Mouse (Mus musculus) liver, adult 2 months (tissue): ENCODE data around the gene Cmtr1. TPM values are rescaled to one million over a fixed set of nuclear protein-coding genes. Genes with fewer than 3 reads are reported as not detected.

Experiments used
- DNase-seq: peaks from one replicate; pipeline ENCODE4 v3.0.0-alpha.2; 2011; ENCODE audit warnings: low read depth, low spot score; ENCODE audit errors: extremely low read depth
- H3K27ac ChIP-seq: fragments of 200-500 bp; replicated peaks from 2 replicates; pipeline ENCODE4 v1.5.1; 2012; ENCODE audit warnings: low read depth, mild to moderate bottlenecking, control low read depth, inconsistent platforms, low read length; ENCODE audit not compliant: insufficient read depth
- H3K27me3 ChIP-seq: fragments of 200-500 bp; 2 replicates; pipeline ENCODE4 v1.6.1; 2012; ENCODE audit warnings: mild to moderate bottlenecking, moderate library complexity, low read length, inconsistent platforms; ENCODE audit not compliant: control insufficient read depth, insufficient read depth
- H3K36me3 ChIP-seq: fragments of 200-500 bp; 2 replicates; pipeline ENCODE4 v1.6.1; 2012; ENCODE audit warnings: low read length, inconsistent platforms; ENCODE audit not compliant: control insufficient read depth, insufficient read depth
- H3K4me1 ChIP-seq: fragments of 200-500 bp; 2 replicates; pipeline ENCODE4 v1.6.1; 2011; ENCODE audit warnings: low read length; ENCODE audit not compliant: control insufficient read depth, insufficient read depth
- H3K4me3 ChIP-seq: fragments of 200-500 bp; 2 replicates; pipeline ENCODE4 v1.5.1; 2011; ENCODE audit warnings: low read depth, mild to moderate bottlenecking, control low read depth, low read length, moderate library complexity; ENCODE audit not compliant: insufficient read depth
- H3K79me2 ChIP-seq: fragments of 200-500 bp; 2 replicates; pipeline ENCODE4 v1.6.1; 2012; ENCODE audit warnings: inconsistent platforms, mild to moderate bottlenecking, low read length, moderate library complexity; ENCODE audit not compliant: control insufficient read depth, insufficient read depth
- H3K9ac ChIP-seq: fragments of 200-500 bp; 2 replicates; pipeline ENCODE4 v1.6.1; 2012; ENCODE audit warnings: low read depth, mild to moderate bottlenecking, control low read depth, inconsistent platforms, low read length
- CTCF ChIP-seq: fragments of 200-500 bp; IDR thresholded peaks from 2 replicates; pipeline ENCODE4 v1.5.1; 2011; ENCODE audit warnings: low read depth, low read length, control low read depth
- POLR2A ChIP-seq: fragments of 200-500 bp; IDR thresholded peaks from 2 replicates; pipeline ENCODE4 v1.6.1; 2011; ENCODE audit warnings: low read length, control low read depth; ENCODE audit not compliant: insufficient read depth; ENCODE audit errors: extremely low read depth
- WGBS: fragments of 180-500 bp; shearing (Covaris S2); methylation state at CpG from one replicate; pipeline ENCODE4 v1.1.7; 2018; 5-methylcytosine and 5-hydroxymethylcytosine counted together
- polyA plus RNA-seq: library from polyadenylated mRNA; depleted of rRNA; stranded (reverse); fragments of >200 nt; gene quantifications from 2 replicates; pipeline ENCODE4 v1.2.3, GENCODE M21; 2012
- total RNA-seq: library from RNA; depleted of rRNA; stranded (reverse); fragments of >200 nt; gene quantifications from 2 replicates; pipeline ENCODE4 v1.2.3, GENCODE M21; 2014

Cmtr1 gene
- total and polyA plus RNA-seq, 2 experiments = 23.4 to 27.7 TPM

- Histone ChIP-seq H3K4me1 (no peaks in the 10 kb centered on the region), H3K4me3 (no peak overlapping the region), H3K27ac (no peak overlapping the region), H3K9ac (no peak overlapping the region), H3K36me3 (peaks cover 61% of the 10 kb centered on the region), H3K79me2 (no peaks in the 10 kb centered on the region), H3K27me3 (no peaks in the 10 kb centered on the region)
- TF ChIP-seq POLR2A (no peak), CTCF (no peak)
- no peak for DNase-seq
- 97% methylated on average over 6 of the region's 6 CpGs for WGBS
These were observed 38.0 kb downstream of the Cmtr1 start for GRCm38 (mm10) chr17:29698421-29698820.

- Histone ChIP-seq H3K27me3 (no peaks in the 10 kb centered on the region), H3K79me2 (no peaks in the 10 kb centered on the region), H3K36me3 (peaks cover 44% of the 10 kb centered on the region), H3K27ac (no peak overlapping the region), H3K9ac (no peak overlapping the region), H3K4me1 (no peaks in the 10 kb centered on the region), H3K4me3 (no peak overlapping the region)
- 95% methylated on average over 7 of the region's 7 CpGs for WGBS
- DNase-seq = no peak
- no peak for TF ChIP-seq POLR2A
These were observed 40.2 kb downstream of the Cmtr1 start for GRCm38 (mm10) chr17:29700573-29700972.

- no peak overlapping the region for H3K9ac ChIP-seq
- no peak overlapping the region for H3K4me3 ChIP-seq
- 90% methylated on average over 4 of the region's 4 CpGs for WGBS
- DNase-seq = no peak
- H3K27me3 ChIP-seq = no peaks in the 10 kb centered on the region
- no peaks in the 10 kb centered on the region for H3K79me2 ChIP-seq
- no peak for TF ChIP-seq CTCF
- no peak overlapping the region for H3K27ac ChIP-seq
- peaks cover 27% of the 10 kb centered on the region for H3K36me3 ChIP-seq
- no peaks in the 10 kb centered on the region for H3K4me1 ChIP-seq
These were observed 42.7 kb downstream of the Cmtr1 start for GRCm38 (mm10) chr17:29702938-29703710.

- Histone ChIP-seq H3K4me1 (no peaks in the 10 kb centered on the region), H3K79me2 (no peaks in the 10 kb centered on the region), H3K9ac (no peak overlapping the region), H3K27me3 (no peaks in the 10 kb centered on the region), H3K36me3 (peaks cover 15% of the 10 kb centered on the region; the same call in 1 of the 2 replicates), H3K27ac (no peak overlapping the region), H3K4me3 (no peak overlapping the region)
- WGBS = 57% methylated on average over 3 of the region's 3 CpGs
- no peak for DNase-seq
- TF ChIP-seq POLR2A = no peak
- peak; percentile 75 for TF ChIP-seq CTCF
These were observed 44.4 kb downstream of the Cmtr1 start for GRCm38 (mm10) chr17:29704781-29705180.

DNA sequence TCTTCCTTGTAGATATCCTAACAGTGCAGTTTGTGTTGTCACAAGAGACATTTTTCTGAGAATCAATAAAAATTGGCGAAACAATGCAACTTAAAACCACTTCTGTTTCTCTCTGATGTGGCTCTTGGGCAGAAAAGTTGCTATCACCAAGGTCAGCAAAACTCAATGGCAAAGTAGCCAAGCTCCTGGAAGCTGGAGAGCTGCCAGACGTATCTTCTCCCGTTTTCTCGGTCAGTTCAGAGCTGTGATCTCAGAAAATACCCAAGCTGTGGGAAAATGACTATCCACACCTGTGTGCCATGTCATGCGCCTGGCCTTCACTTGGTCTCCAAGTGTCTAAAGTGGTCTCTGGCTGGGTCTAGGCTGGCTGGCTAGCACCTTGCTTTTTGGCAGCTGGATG is 45.5 kb downstream of the Cmtr1 start:
- no peaks in the 10 kb centered on the region for H3K4me1 ChIP-seq
- no peak overlapping the region for H3K9ac ChIP-seq
- no peak overlapping the region for H3K4me3 ChIP-seq
- no peaks in the 10 kb centered on the region for H3K79me2 ChIP-seq
- no peak for DNase-seq
- peaks cover 11% of the 10 kb centered on the region; the same call in 1 of the 2 replicates for H3K36me3 ChIP-seq
- 70% methylated on average over 5 of the region's 5 CpGs for WGBS
- H3K27me3 ChIP-seq = no peaks in the 10 kb centered on the region
- H3K27ac ChIP-seq = no peak overlapping the region
- TF ChIP-seq CTCF = no peak
- TF ChIP-seq POLR2A = no peak

DNA sequence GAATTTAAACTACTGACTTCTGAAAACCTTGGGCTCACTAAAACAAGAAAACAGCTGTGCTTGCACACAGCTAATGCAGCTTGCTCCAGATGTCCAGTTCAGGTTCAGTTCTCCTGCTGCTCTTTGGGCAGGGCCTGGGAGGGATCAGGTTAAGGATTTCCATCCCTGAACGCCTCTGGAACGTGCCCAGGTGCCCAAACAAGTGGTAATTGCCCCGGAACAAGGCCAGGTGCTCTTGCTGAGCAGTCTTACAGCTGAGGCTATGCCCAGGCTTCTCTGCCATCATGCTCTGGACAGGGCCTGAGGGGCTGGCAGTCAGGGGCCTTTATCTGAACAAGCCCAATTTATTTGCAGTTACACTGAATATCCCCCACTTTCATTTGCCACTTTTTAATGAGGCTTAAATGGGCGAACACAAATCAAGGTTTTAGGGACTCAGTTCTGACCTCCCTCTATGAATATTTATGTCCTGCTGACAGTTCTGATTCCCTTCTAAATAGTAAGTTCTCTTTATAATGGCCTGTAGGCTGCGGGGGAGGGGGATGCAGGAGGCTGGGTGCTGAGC is 46.7 kb downstream of the Cmtr1 start:
- no peak overlapping the region for H3K27ac ChIP-seq
- WGBS = 68% methylated on average over 5 of the region's 5 CpGs
- H3K4me1 ChIP-seq = peaks cover 3% of the 10 kb centered on the region; the same call in 1 of the 2 replicates
- DNase-seq = no peak
- no peak overlapping the region for H3K9ac ChIP-seq
- no peaks in the 10 kb centered on the region for H3K27me3 ChIP-seq
- no peak overlapping the region for H3K4me3 ChIP-seq
- no peaks in the 10 kb centered on the region for H3K79me2 ChIP-seq
- TF ChIP-seq CTCF (no peak), POLR2A (no peak)
- peaks cover 6% of the 10 kb centered on the region; the same call in 1 of the 2 replicates for H3K36me3 ChIP-seq
